Mouse (Mus musculus): ENCODE measurements around the gene B9d2.

The B9d2 gene

DNA sequence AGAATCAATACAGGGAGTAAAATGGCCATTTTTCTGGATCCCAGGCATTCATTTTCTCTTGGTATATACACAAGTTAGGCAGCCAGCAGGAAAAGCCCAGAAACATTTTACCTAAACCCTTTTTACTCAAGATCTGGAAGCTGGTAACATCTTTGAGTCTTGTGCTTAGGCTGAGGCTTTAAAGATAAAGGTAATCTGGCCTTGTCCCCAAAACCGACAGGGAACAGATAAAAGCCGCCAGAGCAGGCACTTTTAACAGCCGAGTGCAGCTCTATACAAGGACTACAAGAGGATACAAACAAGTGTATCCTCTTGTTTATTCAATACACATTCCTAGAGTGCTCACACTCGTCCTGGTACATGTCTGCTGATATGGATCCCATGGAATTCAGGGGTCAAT, 54.4 kb downstream of the B9d2 start:
- no peak for DNase-seq
